Mouse (Mus musculus) lung, postnatal 0 days (tissue): Measurements from ENCODE around the gene Tsc22d3.
A peak's percentile ranks its signal among the peaks of the same experiment; 100 is the strongest.

Experiments
- CTCF ChIP-seq: IDR thresholded peaks from 2 replicates; pipeline ENCODE4 v1.5.1; 2016; ENCODE audit warnings: antibody characterized with exemption, mild to moderate bottlenecking
- EP300 ChIP-seq: IDR thresholded peaks from 2 replicates; pipeline ENCODE4 v1.6.1; 2016; ENCODE audit warnings: antibody characterized with exemption, mild to moderate bottlenecking, control low read depth

- TF ChIP-seq CTCF = no peak
- peak; percentile 93 for TF ChIP-seq EP300
Measured at GRCm38 (mm10) chrX:140520146-140521102, 80.0 kb downstream of the Tsc22d3 start.
